Mouse (Mus musculus) regulatory T cell (primary cell): ENCODE data around the gene Dscaml1.

Experiments
- in situ Hi-C: fragments of 300-600 bp; cut with MboI, MseI; formaldehyde crosslinking; loops from one replicate; pipeline ENCODE4 v1.15.1; 2025; ENCODE audit warnings: high pct_unique_total_duplicates

Gene Dscaml1

DNA sequence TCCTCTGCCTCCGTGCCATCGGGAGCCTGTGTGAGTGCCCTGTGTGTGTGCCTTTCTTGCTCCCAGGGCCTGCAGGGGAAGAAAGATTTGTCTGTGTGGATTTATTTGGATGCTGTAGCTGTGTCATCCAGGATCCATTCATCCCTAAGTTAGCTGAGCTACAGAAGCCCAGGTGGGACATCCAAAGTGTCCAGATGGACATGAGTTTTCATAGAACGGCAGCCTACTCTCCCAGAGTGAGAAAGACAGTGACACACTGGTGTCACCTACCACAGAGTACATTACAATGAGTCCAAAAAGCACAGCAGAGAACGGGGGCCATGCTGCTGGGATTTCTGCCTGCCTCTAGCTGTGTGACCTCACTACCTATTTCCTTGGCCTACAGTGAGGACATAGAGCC is 194.5 kb downstream of the Dscaml1 start:
- in situ Hi-C loops, result no loop called here

DNA sequence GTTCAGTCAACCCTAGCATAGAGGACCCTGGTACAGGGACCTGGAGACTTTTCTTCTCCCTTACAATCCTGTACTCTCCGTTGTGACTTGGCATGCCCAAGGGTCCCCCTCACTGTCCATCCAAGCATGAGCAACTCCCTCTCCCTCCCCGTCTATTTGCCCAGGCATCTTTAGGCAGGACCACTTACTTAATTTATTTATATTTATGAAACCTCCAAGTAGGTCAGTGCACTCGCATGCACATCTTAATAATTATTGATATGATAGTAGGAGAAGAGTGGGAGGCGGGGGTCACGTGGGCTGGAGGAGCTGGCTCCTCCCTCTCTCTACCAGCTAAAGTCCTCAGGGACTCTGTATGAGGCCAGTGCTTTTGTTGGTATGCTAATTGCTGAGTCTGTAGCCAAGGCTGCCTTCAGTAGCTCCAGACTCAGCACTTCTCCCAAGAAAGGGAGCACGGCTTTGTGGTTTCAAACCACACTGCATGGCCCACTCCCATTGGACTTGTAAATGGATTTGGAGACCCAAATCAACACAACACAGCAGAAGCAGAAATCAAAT is 199.5 kb downstream of the Dscaml1 start:
- in situ Hi-C loops, result loop anchor here (25.0 kb wide), 1 partner anchor 1786 kb away; no protein-coding TSS in a partner anchor

DNA sequence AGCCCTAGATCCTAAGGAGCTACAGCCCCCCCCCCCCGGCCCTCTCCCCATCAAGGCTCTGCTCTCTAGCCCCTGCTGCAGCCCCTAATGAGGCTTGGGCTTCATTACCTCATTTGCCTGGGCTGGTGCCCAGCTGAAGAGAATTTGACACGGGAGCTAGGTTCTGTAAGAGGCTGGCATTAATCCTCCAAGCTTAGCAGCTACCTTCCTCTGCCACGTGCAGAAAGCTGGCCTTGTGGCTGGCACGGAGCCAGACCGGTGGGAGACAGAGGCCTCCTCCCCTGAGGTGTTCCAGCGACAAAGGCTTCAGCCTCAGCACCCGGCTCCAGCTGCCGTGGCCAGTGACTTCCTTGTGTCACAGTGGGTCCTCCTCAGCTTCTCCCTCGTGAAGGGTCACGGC is 206.1 kb downstream of the Dscaml1 start:
- in situ Hi-C loops, result loop anchor here (25.0 kb wide), 1 partner anchor 1780 kb away; no protein-coding TSS in a partner anchor

DNA sequence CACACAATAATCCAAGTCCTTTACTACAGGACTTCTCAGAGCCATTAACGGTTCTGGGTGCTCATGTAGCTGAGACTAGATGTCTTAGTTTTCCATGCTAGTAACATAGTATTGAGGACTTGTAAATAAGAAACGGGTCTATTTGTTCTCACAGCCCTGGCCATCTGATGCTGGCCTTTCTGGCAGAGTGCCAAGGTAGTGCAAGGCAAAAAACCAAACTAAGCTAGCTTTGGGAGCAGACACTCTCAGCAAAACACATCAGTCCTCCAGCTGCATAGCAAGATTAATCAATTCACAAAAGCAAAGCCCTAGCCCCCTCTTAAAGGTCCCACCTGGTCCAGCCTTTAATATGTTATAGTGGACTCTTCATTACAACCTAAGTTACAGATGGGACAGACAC is 206.6 kb downstream of the Dscaml1 start:
- in situ Hi-C loops, result loop anchor here (25.0 kb wide), 1 partner anchor 1779 kb away; no protein-coding TSS in a partner anchor

DNA sequence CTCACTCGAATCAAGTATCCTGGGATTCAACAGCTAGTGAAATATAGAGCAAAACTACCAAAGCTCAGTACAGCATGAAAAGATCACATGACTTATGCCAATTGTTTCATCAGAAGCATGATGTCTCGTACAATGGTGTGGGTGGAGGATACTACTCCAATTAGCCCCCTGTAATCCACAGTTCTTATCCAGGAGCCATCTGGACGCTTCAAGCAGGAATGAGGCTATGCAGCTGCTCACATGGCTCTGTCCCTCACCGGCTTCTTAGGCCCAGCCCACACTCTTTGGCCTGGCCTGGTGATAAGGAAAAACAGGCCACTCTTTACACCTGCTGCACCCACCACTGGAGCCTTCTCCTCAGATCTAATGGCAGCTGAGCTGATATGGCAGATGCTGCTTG is 208.6 kb downstream of the Dscaml1 start:
- in situ Hi-C loops, result loop anchor here (25.0 kb wide), 1 partner anchor 1777 kb away; no protein-coding TSS in a partner anchor

DNA sequence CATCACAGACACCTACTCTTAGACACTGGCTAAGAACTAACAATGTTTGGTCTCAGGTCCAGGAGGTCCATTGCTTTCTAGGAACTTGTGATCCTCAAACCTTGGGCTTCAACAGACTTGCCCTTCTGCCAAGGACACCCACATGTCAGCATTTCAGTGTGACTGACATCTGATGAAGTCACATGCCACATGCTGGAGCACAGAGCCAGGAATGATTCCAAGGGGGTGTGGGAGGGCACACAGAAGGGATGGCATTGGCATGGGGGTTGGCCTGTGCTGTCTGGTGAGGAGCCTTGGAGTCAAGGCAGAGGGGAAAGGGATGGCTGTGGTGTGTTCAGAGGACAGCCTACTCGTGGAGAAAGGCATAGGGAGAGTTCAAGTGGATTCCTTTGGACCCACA is 210.9 kb downstream of the Dscaml1 start:
- in situ Hi-C loops, result loop anchor here (25.0 kb wide), 1 partner anchor 1775 kb away; no protein-coding TSS in a partner anchor

DNA sequence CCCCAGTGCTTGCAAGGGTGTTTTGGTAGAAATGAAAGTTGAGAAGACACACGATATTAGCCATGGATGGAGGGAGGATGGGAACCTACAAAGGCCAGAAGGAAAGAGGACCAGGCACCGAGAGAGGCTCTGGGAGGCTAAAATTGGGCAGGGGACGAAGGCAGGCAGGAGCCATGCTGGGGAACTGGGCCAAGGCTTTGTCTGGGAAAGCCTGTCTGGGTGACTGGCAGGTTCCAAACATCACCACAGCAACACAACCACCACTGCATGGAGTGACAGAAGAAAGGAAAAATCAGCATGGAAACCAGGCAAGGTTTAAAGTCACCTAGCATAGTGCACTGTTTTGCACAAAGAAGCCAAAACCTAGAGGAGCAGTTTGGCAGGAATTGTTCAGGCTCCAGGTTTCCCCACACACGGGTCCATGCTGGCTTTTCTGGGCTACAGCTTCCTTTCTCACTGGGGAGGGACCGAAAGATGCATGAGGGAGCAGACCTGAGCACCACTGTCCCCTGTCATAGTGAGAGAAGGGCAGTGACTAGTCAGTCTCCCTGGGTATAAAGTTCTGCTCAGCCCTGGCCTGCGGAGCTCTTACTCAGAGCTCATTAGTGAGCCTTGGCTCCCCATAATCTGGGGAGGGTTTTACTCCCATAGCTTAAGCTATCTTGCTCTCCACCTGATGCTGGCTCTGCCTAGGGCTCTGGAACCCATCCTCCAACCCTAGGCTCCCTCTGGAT is 211.9 kb downstream of the Dscaml1 start:
- in situ Hi-C loops, result loop anchor here (25.0 kb wide), 1 partner anchor 1774 kb away; no protein-coding TSS in a partner anchor

DNA sequence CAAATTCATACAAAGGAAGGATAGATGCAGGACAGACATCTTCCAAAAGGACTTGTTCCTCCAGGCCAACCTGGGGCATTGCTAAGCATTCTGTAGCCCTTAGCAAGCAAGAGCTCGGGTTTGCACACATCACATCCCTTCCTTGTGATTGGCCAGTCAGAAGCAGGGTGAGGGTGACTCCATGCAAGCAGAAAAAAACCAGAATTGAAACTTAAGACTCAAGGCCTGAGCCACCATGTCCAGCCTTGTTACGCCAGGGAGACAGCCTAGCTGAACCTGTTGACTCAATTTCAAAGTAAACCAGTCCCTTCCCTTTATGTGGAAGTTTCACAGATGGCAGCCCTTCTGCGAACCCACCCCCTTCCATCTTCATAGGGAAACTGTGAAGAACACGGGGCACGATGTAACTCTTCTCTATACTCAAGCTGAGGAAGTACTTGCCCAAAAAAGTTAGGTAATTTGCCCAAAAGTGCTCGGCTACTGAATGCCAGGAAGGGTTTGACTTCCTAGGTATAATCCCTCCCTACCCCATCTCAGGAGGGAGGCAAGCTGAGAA is 218.5 kb downstream of the Dscaml1 start:
- in situ Hi-C loops, result loop anchor here (25.0 kb wide), 1 partner anchor 1767 kb away; no protein-coding TSS in a partner anchor

DNA sequence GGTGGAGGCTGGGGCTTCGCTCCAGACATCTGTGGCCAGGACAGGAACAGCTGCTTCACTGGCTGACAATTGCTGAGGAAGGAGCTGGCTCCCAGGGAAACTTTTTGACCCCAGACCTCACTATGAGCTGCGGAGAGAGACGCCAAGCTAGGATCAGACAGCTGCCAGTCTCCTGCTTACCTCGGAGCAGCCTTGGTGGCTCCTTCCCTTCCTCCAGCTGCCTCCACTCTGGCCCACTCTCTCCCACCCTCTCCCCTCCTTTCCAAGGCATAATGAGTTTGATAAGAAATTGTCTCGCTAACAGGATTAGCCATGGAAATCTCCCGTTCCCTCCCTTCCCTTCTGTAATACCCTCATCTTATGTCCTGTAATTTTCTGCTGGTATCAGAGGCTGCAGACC is 219.1 kb downstream of the Dscaml1 start:
- in situ Hi-C loops, result loop anchor here (25.0 kb wide), 1 partner anchor 1767 kb away; no protein-coding TSS in a partner anchor

DNA sequence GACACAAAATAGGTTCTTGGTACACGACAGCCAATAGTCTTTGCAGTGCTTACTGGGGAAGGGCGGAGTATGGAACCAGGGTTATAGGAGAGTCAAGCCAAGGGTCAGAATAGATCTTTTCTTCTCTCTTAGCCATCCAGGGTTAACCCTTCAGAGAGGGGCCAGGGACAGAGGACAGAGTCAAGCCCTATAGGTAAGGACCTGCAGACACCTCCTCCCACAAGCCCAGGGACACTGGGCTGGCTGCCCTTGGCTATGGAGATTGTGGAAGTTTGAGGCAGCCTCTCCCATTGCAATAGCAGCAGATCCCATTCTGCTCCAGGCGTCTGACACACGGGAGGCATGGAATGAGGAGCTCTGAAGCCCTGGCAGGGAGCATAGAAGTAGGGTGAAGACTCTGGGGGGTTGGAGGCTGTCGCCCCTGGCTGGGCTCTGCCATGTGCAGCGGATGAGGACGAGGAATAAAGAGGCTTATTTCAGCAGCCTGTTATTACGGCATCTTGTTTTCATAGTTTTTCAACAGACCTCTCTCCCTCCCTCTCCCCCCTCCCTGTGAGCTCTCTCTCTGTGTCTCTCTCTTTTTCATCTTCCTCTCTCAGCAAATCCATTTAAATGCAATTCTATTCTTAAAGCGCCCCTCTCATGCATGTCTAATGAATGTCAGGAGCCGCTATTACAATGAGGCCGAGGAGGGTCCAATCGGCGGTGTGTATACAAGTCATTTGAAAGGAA is 224.8 kb downstream of the Dscaml1 start:
- in situ Hi-C loops, result no loop called here

DNA sequence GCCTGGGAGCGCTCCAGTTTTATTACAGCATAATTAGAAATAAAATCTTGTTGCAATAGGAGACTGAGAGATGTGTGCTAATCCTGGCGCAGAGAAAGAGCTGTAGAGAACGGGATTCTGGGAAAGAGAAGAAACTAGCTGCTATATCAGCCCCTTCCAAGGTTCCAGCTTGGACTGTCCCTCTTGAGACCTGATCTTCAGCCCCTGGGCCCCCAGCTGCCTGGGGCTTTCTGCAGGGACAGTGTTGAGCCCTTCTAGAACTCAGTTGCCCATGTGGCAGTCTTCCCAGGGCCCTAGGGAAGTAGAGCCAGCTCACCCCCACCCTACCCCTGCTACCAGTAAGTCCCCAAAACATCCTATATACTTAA is 225.4 kb downstream of the Dscaml1 start:
- in situ Hi-C loops, result no loop called here

DNA sequence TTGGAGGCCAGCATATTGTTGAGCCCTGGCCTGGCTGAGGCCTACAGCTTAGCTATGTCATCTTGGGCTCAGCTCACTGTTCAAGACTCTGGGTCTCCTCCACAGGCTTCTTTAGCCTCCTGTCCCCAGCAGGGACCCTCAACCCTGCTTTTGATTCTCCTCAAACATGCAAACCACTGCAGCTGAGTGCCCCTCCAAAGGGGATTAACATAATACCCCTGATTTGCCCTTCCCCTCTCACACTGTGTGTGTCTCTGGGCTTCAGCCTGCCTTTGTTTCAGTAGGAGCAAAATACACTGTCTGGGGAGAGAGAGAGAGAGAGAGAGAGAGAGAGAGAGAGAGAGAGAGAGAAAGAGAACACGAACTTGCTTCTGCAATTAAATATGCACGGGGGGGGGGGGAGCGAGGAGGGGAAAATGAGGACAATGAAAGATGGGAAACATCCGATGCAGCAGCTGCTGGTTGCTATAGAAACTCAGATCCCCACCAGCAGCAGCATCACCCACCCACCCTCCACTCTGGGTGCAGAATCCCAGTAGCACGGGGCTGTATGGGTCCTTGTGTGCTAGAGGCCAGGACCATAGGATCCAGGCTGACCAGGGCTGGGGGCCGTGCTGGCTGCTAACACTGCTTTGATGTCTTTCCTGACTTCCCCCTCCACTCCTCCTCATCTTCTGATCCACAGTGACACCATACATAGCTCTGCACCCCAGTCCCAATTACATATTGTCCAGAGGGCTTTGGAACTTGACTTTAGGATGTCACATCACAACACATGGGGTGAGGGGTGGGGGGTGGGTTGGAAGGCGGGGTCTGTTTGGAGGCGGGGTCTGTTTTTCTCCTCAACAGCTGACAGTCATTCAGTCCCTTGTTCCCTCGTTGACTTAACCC is 231.0 kb downstream of the Dscaml1 start:
- in situ Hi-C loops, result no loop called here

DNA sequence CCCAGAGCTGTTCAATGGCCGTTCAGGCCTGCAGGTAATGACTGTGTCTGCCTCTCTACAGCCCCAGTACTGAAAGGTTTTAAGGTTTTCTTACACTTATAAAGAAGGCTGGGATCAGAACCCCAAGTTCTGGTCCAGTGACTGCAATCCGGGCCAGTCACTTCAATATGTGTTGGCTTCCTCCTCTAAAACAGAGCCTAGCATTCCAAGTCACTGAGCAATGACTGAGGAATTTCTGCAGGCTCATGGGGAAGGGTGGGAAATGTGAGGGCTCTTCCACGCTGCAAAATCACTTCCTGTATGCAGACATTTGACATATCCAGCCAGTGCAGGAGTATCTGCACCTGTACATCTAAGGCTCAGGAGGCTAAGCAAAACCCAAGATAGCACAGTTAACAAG is 233.8 kb downstream of the Dscaml1 start:
- in situ Hi-C loops, result no loop called here

DNA sequence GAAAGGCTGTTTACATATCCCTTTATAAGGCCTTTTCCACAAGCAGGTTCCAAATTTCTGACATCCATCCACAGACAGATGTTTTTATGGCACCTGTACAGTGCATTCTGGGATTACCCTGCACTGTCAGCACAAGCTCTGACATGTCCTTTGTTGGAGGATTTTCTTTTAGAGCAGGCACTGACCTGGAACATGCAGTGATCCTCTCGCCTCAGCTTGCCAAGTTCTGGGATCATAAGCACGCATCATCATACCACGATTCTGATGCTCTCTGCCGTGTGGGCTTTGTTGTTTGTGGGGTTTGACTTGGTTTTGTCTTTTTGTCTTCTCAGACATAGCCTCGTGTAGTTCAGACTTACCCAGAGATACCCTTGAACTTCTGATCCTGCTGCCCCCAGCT is 236.0 kb downstream of the Dscaml1 start:
- in situ Hi-C loops, result no loop called here

DNA sequence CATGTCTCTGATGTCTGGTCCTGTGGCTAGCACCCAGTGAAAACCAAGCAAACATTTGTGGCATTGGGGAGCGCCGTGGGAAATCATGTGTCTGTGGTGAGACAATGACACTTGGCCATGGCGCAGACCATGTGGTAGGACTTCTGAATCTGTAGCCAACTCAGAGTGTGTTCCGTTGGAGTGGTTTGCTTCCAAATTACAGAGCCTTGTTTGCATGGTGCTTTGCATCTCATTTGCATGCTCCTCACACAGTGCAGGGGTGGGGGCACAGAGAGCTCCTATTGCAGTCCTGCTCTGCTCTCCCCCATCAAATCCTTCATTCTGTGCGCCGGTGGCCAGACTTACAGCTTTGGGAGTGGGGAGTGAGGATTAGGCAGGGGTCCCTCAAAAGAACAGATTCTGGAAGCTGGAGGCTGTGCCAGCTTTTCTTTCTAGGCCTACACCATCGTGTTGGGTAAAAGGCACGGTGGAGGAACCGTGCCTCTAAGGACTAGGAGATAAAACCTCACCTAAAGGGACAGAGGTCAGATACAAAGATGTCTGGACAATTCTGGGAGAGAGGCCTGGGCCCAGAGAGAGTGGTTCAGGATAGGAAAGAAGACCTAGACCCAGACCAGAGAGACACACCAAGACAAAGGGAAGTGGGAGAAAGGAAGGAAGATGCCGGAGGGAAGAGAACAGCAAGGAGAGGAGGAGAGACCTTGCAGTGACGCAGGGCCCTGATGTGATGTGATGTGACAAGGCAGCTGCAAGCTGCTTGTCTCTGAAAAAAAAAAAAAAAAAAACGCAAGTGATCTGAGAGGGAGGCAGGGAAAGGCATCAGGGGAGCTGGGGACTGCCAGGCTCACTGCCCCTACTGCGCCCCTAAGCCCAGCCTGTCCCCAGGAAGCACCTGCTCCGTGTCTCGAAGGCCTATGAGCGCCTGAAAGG is 237.2 kb downstream of the Dscaml1 start:
- in situ Hi-C loops, result no loop called here

DNA sequence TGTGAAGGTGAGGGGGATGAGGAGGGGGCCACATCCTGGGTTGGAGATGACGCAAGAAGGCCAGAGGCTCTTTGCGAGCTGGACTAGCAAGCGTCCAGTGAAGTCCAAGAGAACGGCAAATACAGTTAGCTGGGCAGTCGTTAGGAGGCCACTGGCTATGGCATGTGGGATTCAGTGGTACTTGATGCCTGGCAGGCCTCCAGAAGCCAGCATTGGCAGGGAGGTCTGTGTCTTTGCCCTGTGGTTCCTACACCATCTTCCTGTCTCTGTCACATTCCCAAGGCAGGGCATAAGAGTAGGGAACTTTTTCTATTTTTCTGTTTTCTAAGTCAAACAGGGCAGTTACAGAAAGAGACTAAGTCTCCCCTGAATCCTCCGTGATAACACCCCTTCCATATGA is 237.9 kb downstream of the Dscaml1 start:
- in situ Hi-C loops, result no loop called here

DNA sequence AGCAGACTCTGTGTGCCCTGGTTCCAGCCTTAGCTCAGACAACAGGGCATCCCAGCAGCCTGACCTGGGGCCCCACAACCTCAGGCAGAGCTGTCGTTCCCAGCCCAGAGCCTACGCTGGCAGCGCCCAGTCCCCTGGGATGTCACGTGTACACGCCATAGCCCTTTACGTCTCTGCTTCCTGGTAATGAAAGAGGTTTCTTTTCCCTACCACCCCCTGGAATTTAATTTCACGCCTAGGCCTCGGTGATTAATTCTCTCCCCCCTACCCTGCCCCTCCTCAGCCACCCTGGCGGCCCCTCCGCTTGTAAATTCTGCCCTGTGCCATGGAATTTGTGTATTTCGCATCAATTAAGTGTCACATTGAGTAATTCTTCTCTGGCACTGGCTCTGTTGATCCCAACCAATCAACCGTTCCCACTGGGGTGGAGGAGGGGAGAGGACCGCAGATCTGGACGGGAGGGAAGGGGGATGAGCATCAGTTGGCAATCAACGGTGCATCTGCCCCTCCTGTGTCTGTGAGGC is 238.5 kb downstream of the Dscaml1 start:
- in situ Hi-C loops, result no loop called here

DNA sequence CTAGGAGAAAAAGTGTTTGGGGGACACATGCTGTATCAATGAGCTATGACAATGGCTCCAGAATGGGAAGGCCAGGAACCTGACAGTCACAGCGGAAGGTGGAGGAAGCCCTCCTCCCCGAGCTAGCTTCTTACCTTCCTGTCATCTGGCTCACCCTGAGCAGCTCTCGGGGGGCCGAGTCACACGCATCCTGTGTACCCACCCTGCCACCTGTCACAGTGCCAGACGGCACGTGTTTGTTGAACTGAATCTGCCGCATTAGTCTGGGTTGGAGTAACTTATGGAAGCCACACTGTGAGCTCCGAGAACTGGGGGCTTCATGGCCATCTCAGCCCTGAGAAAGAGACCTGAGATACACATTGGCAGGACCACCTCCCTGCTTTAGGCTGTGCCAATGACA is 249.5 kb downstream of the Dscaml1 start:
- in situ Hi-C loops, result no loop called here

DNA sequence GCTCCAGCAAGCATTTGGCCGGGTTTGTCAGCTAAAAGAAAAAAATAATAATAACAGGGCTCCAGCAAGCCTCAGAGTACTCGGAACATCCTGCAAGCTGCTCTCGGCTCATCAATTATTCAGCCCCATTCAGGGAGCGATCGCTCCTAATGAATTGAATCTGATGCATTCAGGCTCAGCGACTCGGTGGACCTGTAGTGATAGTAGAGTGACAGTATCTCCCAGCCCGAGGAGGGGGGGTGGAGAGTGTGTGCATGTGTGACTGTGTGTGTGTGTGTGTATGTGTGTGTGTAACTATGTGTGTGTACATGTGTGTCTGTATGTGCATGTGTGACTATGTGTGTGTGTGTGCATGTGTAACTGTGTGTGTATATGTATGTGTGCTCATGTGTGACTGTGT is 250.2 kb downstream of the Dscaml1 start:
- in situ Hi-C loops, result no loop called here
